Mouse (Mus musculus): ENCODE results near the gene Ttc4.

DNA sequence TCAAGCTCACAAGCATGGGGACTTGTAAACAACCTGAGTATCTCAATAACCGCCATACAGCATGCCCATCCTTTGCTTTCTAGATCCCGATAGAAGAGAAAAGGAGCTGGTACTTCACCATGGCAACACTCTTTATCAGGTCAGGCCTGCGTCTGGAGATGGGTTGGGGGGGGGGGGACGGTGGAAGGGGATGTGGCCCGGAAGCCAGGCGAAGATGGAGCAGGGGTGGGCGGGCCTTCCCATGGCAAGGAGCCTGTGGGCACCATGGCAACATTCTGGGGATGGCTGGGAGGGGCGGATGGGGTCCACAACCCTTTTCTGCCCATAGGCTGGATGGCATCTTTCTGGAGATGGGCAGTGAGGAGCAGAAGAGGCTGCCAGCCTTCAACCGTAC is 44.7 kb downstream of the Ttc4 start:
- TF ChIP-seq POLR2A (IDR thresholded peaks at IDR 0.05; ENCODE audit: insufficient read length, low read depth) (no peak), MYOD1 (IDR thresholded peaks at IDR 0.05; ENCODE audit: control insufficient read depth in 1 of 3, insufficient read length in 2 of 3, low read depth in 2 of 3) (no peak), E2F4 (IDR thresholded peaks at IDR 0.05; ENCODE audit: insufficient read depth) (no peak), USF1 (IDR thresholded peaks at IDR 0.05; ENCODE audit: low read depth) (no peak), TCF3 (IDR thresholded peaks at IDR 0.05; ENCODE audit: insufficient read length, low read depth) (no peak), MAX (IDR thresholded peaks at IDR 0.05; ENCODE audit: low read depth) (no peak), MYOG (IDR thresholded peaks at IDR 0.05; ENCODE audit: control insufficient read depth in 1 of 3, insufficient read depth in 1 of 3, insufficient read length in 2 of 3, low read depth in 2 of 3) (no peak)
